Mouse (Mus musculus) CH12.LX (cell line): ENCODE results near the gene Wdr86.

ENCODE experiments used
- BHLHE40 ChIP-seq: IDR thresholded peaks from 2 replicates; pipeline ENCODE4 v1.6.1; 2011; ENCODE audit warnings: mild to moderate bottlenecking, low read depth, low read length, improper control_type of control experiment
- CHD2 ChIP-seq: IDR thresholded peaks from 2 replicates; pipeline ENCODE4 v1.6.1; 2011; ENCODE audit warnings: low read length, improper control_type of control experiment
- CTCF ChIP-seq, 2 experiments: IDR thresholded peaks in 1 of 2; conservative IDR thresholded peaks in 1 of 2; 2 replicates each; pipeline ENCODE4 v1.5.1; 2011 to 2012; ENCODE audit warnings: low read depth in 2 of 2, low read length in 2 of 2, improper control_type of control experiment in 1 of 2, inconsistent platforms in 1 of 2, mild to moderate bottlenecking in 1 of 2, moderate library complexity in 1 of 2
- MAFK ChIP-seq: IDR thresholded peaks from 2 replicates; pipeline ENCODE4 v1.6.1; 2011; ENCODE audit warnings: low read length, improper control_type of control experiment; ENCODE audit not compliant: insufficient replicate concordance
- MXI1 ChIP-seq: IDR thresholded peaks from 2 replicates; pipeline ENCODE4 v1.6.1; 2011; ENCODE audit warnings: mild to moderate bottlenecking, low read depth, low read length, improper control_type of control experiment
- POLR2A ChIP-seq: IDR thresholded peaks from 2 replicates; pipeline ENCODE4 v1.6.1; 2011; ENCODE audit warnings: low read depth, mild to moderate bottlenecking, improper control_type of control experiment, low read length
- POLR2AphosphoS2 ChIP-seq: IDR thresholded peaks from 2 replicates; pipeline ENCODE4 v1.6.1; 2011; ENCODE audit warnings: low read depth, low read length, improper control_type of control experiment
- SMC3 ChIP-seq: IDR thresholded peaks from 2 replicates; pipeline ENCODE4 v1.6.1; 2011; ENCODE audit warnings: low read depth, low read length, improper control_type of control experiment
- USF1 ChIP-seq: IDR thresholded peaks from 2 replicates; pipeline ENCODE4 v1.6.1; 2014; ENCODE audit warnings: low read depth, mild to moderate bottlenecking, inconsistent platforms, low read length, improper control_type of control experiment
- ZNF384 ChIP-seq: IDR thresholded peaks from 2 replicates; pipeline ENCODE4 v1.6.1; 2012; ENCODE audit warnings: low read depth, low read length, improper control_type of control experiment, inconsistent platforms

- TF ChIP-seq CHD2 (no peak), CTCF (conservative IDR thresholded peaks at IDR 0.05 in 1 of 2, IDR thresholded peaks at IDR 0.05 in 1 of 2; ENCODE audit: low read depth in 2 of 2, low read length in 2 of 2) (no peak), POLR2AphosphoS2 (no peak), ZNF384 (no peak), MAFK (no peak), BHLHE40 (no peak), USF1 (no peak), MXI1 (no peak), POLR2A (no peak), SMC3 (no peak)
These were observed 49.1 kb downstream of the Wdr86 start for GRCm38 (mm10) chr5:24681436-24681835.
